Mouse (Mus musculus) G1E (cell line): ENCODE data around the gene Trim10.

Source experiments
- CTCF ChIP-seq: IDR thresholded peaks from 2 replicates; pipeline ENCODE4 v1.5.1; 2012; ENCODE audit warnings: low read depth, low read length, inconsistent platforms, mixed read lengths
- GATA1 ChIP-seq: IDR thresholded peaks from 2 replicates; pipeline ENCODE4 v1.6.1; 2012; ENCODE audit warnings: borderline replicate concordance, low read length, inconsistent platforms, mixed read lengths

- no peak for TF ChIP-seq CTCF
- TF ChIP-seq GATA1, result no peak
These were observed 538 bp upstream of the Trim10 start for GRCm38 (mm10) chr17:36868836-36869235.
